Mouse (Mus musculus): ENCODE measurements around the gene Gpr18.

Gene Gpr18

DNA sequence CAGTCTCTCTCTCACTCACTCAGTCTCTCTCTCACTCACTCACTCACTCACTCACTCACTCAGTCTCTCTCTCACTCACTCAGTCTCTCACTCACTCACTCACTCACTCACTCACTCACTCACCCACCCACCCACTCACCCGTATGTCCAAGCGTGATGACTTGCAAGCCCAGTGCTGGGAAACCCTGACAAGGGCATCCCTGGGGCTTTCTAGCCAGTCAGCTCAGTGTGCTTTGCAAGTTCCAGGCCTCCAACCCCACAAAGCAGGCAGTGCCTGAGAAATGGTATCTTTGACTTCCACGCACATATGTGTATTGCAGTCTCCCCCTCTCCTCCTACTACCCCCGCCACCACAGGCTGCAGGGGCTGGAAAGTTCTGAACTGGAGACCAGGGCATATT, 6.4 kb upstream of the Gpr18 start:
- DNase-seq (ENCODE audit: low spot score in 2 of 2), result no peak

DNA sequence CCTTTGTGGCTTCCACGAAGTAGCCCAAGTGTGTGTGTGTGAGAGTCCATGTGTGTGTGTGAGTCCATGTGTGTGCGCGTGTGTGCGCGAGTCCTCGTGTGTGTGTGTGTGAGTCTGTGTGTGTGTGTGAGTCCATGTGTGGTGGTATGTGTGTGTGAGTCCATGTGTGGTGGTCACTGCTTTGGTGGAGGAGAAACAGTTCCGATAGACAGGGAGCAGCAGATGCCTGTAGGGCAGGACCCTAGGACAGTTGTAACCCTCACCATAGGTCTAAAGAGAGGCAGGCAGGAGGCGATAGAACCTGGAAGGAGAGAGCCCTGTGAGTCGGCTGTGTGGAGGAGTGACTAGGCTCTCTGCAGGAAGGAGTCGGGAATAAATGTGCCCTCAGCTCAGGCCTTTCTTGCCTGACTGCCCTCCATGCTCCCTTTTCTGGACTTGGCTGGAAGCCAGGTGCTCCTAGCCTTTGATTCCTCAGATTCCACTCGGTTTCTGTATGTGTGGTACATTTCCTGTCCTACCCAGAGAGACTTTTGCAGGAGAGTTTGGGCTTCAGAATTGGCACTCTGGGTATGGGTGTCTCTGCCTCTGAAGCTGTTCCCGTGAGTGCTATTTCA, 5.0 kb upstream of the Gpr18 start:
- DNase-seq (ENCODE audit: low spot score in 2 of 2), result no peak

DNA sequence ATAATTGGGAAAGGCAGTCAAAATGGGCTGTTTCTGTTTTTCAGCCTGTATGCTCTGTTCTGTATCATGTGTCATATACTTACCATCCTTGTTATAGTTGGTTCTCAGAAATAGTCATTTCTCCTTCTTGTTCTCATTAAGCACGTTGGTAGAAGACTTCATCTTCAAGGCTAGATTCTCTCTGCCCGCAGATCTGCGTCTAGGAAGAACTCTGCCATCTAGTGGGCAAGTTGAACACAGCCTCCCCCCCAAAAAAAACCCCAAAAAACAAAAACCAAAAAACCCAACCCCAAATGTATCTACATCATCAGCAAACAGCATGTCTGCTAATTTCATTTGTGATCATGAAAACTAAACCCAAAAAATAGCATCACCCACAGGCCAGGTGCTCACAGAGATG, 4.2 kb upstream of the Gpr18 start:
- no peak for DNase-seq (ENCODE audit: low spot score in 2 of 2)

DNA sequence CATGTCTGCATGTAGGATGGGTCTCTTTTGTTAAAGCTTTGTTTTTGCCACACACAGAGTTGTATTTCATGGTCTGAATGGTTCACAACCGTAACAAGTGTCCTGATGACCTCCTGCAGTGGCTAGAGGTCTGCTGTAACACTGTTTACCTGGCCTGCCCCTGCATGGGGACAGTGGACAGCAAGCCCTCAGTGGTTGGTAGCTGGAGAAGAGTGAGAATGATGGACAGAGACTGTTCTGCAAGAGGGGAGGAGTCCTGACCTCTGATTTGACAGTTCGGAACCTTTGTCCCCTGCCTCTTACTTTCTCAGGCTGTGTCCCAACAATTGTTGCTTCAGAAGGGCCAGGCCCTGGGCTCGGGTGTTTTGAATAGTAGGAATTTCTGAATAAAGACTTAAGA, 2.7 kb upstream of the Gpr18 start:
- DNase-seq (ENCODE audit: low spot score in 2 of 2), result no peak

DNA sequence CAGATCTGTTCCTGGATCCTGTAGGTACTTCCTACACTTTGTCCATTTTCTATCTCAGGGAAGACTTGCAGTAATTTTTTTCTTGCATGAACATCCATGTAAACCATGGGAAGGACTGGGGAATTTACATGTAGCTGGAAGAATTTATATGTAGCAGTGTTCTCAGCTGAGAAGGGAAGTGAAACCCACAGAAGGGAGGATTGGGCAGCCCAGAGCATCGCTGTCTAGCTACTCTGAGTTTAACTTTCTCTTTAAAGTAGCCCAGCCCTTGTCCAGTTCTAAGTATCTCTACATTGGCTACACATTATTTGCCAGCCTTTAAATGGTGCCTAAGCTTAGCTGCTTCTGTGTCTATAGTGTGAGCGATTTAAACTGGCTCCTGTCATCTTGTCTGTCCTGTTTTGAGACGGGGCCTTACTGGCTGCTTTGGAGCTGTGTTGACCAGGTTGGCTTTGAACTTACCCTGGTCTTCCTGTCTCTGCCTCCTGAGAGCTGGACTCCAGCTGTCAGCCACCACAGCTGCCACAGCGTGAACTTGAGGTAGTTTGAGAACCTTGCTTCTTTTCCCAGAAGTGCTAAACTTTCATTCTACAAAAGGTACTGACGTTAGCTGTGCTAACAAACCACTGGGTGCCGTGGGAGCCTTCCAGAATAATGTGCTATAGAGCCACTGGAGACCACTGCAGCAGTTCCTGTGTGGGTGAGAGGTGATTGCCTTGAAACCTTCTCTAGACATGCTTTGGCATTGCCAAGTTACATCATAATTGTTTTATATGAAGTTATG, 922 bp upstream of the Gpr18 start:
- no peak for DNase-seq (ENCODE audit: low spot score in 2 of 2)

DNA sequence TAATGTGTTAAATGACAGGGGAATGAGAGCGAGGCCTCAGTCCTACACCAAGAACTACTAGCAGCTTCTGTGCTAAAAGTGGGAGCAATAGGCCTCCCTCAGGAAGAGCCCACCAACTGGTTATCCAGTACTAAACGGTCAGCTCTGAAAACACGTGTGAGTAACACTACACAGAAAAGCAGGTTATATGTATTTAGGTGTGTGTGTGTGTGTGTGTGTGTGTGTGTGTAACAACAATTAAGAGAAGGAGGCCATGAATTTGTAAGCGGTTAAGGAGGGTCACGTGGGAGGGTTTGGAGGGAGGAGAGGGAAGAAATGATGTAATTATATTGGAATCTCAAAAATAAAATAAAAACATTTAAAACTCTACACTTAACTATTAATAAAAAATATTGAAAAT, 438 bp downstream of the Gpr18 start:
- no peak for DNase-seq (ENCODE audit: low spot score in 2 of 2)

DNA sequence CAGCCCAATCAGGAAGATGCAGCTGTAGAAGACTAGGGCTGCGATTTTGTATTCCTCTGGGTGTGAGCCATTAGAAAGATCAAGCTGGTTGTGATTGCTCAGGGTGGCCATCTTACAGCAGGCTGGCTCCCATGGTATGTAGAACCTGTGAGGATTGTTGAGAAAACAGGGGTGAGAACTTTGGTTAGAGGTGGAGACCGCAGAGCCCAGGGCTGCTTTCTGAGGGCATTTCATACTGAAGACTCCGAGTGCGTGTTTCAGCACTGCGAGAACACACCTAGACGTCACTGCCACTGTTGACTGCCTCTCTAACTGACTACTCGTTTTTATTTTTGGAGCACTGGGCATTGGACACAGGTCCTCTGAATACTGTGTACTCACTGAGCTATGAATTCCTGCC, 3.1 kb downstream of the Gpr18 start:
- DNase-seq (ENCODE audit: low spot score in 2 of 2), result no peak

DNA sequence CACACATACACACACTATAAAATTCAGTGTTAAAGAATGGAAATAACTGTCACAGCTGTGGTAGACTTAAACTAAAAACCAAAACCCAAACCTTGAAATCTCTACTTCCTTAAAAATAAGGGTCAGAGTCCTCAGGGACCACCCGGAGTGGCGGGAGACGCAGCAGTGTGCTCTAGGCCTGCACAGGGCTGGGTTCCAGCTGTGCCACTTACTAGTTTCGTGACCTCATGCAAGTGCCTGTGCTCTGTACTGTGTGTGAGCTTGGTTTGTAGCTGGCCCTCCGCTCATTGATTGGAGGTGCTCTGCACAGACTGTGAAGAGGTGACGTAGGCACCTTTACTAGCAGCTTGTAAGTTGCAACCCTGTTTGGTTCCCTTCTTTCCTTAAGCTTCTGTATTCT, 5.7 kb downstream of the Gpr18 start:
- no peak for DNase-seq (ENCODE audit: low spot score in 2 of 2)

DNA sequence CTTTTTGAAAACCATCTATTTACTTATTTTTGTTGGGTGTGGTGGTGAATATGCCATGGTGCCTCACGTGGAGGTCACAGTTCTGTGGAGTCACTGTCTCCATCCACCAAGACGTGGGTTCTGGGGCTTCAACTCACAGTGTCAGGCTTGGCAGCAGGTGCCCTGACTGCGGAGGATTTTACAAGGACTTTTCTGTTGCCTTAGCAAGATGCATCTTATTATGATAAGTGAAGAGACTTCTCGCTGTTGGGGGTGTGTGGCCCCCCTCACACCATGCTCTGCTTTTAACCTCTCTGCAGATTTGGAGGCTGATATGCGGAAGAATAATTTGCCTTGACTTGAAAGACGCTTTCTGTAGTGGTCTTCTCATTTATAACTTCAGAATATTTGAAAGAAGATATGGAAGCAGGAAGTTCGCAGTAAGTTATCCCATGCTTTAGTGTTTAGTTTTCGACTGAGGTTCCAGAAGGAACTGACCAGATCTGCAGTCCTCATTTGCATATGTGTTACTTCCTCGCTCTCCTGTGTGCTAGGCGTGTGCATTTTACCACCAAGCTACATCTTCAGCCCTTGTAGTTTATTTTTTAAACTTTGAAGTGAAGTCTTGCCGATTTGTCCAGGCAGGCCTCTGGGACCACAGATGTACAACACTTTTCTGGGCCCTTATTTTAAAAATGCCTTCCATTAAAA, 8.4 kb downstream of the Gpr18 start:
- DNase-seq (ENCODE audit: low spot score in 2 of 2), result no peak

DNA sequence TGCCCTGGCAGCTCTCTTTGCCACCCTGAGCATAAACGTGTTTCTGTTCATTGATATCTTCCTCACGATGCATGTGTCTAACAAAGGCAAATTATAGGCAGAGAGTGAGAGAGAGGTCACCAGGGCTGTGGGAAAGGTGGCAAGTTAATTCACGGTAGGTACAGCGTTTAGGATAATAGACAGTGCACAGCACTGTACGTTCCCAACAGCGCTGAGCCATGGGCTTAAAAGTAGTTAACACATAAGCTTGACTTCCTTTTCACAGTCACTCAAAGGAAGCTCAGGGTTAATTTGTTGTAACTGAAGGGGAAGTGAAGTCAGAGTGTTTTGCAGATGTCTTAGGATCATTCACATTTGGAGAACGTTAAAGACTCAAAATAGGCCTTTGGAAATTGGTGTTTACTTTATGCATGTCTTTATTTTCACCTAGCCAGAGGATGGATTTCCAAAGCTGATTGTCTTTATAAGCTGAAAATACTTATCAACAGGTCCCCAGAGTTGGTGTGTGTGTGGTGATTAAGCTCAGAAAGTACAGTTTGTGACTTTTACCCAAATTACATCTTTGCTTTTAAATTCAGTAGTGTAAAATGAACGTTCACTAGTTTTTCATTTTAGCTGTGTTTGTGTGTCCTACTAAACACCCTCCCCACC, 9.1 kb downstream of the Gpr18 start:
- DNase-seq (ENCODE audit: low spot score in 2 of 2), result no peak

DNA sequence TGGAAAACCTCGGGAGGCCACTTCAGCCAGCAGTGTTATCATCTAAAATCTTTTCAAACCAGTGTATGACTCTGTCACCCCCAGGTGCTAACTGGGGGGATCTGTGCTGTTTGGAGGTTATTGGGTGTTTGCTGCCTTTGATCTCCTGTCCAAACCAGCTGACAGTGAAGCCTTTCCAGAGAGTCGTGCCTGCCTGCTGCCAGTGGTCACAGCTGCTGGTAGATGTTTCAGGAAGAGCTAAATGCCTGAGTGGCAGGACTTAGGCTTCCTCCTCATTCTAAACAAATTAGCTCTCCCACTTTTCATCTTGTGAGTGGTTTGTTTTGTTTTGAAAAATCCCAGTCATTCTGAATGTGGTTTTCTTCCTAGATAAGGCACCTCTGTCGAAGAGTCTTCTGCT, 10.8 kb downstream of the Gpr18 start:
- no peak for DNase-seq (ENCODE audit: low spot score in 2 of 2)

DNA sequence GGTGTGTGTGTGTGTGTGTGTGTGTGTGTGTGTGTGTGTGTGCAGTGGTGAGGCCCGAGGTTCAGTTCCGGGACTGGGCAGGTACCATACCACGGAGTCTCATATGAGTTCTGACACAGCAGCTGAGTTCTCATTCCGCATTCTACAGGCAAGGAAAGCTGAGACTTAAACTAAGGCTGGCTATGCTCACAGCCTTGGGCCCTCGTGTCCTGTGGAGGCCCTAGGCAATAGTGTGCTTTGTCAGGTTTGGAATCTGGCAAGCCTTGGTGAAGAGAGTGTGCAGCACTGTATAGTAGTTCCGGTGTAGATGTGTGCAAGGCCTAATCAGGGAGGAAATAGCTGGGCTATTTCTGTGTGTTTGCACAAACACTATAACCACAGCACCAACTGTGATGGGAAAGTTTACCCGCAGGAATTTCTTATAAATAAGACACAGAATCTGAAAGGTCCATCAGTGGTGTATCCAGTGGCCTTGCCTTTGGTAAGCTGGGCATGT, 12.2 kb downstream of the Gpr18 start:
- no peak for DNase-seq (ENCODE audit: low spot score in 2 of 2)

DNA sequence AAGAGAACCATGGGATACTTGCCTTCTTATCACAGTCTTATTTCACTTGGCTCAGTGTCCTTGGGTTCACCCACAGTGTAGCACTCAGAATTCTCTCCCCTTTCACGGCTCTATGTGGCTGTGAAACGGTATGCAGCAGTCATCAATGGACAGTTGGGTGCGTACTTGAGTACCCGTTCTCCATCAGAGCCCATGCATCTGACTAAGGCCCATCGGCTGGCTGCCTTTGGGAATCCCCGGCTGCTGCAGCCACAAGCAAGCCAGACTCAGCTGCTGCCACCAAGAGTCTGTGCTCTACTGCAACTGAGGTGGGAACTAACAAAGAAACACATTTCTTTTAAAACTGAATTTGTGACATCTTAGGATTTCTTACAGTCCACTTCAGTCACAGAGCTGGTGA, 14.1 kb downstream of the Gpr18 start:
- no peak for DNase-seq (ENCODE audit: low spot score in 2 of 2)

DNA sequence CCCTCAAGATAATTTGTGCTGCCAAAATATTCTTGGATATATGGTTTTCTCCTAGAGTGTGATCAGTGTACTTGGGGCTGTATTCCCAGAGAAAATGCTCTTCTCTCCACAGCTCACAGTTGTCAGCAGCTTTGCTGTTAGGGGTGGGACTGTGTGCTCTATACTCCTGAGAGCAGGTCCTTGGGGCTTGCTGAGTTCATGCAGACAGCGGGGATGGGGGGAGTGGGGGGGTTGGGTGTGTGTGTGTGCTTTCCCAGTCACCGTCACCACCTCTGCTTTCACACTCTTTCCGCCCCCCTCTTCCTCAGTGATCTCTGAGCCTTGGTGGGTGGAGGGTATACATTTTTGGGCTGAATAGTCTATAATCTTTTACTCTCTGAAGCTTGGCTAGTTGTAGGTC, 16.5 kb downstream of the Gpr18 start:
- DNase-seq (ENCODE audit: low spot score in 2 of 2), result no peak

DNA sequence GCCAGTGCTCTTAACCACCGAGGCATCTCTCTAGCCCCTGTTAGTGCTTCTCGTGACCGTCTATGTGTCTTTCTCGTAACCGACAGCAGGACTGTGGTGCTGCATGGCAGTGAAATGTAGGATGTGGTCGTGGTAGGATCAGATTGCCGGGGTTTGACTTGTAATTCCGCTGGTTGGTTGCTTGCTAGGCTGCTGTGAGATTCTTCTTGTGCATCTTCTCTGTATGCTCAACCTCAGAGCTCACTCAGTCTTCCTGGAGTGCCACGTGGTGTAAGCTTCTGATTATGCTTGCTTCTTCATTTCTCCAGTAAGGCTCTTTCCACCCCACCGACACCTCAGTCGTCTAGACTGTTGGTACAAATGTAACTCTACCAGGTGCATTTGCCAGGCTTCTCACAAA, 17.1 kb downstream of the Gpr18 start:
- no peak for DNase-seq (ENCODE audit: low spot score in 2 of 2)

DNA sequence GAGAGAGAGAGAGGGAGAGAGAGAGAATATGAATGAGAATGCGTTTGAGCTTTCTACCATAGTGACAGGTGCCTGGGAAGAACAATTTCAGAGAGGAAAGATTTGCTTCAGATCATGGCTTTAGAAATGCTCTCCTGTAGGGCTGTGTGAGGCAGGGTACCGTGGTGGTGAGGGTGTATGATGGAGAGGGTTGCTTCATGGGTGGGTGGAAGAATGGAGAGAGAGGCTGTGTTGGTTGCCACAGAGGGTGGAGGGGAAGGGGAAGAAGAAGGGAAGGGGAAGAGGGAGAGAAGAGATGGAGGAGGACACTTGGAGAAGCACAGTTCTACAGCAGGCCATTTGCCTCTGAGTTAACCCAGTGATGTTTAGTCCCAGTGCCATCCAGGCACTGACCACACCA, 17.8 kb downstream of the Gpr18 start:
- DNase-seq (ENCODE audit: low spot score in 2 of 2), result no peak

DNA sequence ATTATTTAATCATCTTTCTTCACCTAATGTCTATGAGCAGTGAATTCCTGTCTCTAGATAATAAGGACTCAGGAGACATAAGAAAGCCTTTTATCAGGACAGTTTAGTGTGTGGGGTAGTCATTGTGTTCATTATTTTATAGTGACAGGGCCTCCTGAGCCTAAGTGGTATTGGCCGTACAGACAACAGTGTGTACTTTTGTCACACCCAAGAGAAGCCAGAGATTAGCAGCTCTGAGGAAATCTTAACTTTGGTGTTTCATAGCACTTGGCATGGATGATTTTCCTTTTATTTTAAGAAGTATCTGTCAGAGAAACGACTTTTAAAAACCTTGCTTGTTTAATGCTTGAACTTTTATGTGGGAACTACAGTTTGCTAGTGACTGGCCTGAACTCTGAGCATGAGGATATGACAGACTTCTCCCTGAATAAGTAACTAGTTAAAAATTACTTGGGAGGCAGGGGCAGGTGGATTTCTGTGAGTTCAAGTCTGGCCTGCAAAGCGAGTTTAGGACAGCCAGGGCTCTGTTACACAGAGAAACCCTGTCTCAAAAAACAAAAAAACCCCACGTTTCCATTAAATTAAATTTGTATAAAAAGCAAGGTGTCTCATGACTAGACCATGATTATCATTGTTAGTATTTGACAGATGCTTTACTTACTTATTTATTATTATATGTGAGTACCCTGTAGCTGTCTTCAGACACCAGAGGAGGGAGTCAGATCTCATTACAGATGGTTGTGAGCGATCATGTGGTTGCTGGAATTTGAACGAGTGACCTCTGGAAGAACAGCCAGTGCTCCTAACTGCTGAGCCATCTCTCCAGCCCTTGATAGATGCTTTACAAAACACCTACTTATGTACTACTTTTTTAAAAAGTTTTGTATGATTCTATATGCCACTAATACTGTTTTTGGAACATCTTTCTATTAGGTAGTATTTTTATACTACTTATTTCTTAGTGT, 19.2 kb downstream of the Gpr18 start:
- no peak for DNase-seq (ENCODE audit: low spot score in 2 of 2)

DNA sequence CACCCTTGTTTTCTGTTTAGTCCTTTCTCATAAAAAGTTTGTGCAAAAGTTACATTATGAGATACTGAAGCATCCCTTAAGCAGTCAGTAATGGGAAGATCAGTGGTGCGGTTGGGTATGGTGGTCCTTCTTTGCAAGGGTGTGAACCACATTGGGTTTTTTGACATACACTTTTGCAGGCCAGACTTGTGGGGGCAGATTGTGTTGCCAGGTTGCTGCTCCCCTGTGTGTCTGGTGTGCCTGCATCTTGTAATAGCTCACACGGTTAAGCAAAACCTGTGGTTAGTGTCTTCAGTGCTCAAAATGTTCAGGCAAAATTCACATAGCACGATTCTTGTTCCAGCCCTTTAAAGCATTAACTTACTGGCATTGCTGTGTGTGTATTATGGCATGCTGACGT, 20.3 kb downstream of the Gpr18 start:
- no peak for DNase-seq (ENCODE audit: low spot score in 2 of 2)

DNA sequence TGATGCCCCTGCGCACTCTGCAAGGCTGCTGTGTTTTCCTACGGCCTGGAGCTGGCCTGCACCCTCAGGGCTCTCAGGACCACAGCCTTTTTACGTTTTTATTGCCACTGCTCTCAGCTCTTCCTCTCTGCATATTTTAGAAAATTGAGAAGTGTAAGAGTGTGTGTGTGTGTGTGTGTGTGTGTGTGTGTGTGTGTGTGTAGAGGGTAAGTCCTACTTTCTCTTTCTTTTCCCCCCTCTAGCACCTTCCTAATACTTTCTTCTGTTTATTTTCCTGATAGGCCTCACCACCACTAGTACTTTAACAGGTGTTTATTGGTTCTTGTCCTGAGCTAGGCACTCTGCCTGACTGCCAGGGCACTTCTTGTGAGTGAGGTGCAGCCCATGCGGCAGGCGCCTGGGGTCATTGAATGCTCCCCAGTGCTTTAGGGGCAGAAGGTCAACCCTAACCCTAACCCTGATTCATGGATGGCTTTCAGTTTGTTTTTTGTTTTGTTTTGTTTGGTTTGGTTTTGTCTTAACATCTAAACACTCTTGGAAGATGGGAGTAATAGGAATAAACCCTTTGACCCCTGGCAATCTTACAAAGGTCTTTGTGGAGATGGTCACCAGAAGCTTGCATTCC, 21.0 kb downstream of the Gpr18 start:
- DNase-seq (ENCODE audit: low spot score in 2 of 2), result no peak

DNA sequence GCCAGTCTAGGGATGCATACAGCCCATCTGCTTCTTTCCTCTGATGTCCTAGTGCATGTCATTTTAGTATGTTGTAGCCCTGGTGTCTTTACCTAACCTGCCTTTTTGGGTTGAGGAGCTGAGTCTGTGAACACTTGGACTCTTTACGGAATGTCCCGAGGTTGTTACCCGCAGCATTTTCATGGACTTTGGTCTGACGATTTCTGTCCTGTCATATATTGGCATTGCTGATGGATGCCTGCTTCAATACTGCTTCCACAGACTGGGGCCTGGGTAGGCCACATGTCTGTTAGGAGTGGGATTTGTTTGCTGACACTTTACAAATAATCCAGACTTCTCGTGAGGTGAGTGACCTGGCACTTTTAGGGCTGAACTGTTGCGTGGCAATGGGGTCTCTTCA, 21.8 kb downstream of the Gpr18 start:
- no peak for DNase-seq (ENCODE audit: low spot score in 2 of 2)
